ENCODE assay signal across 15 mouse cellular contexts in genomic region chr19:37369921-37370320, GRCm38 (mm10).
"Had no signal": no experiment of that assay in that cellular context is flagged by ENCODE, and none has a peak within 500 bp of the region (broad histone marks: within the 10 kb centered on the region; RNA-seq: fewer than 3 reads in every experiment).

No protein-coding gene starts in this region.

- H3K4me1 ChIP-seq: limb, embryonic 12.5 days; stomach, embryonic 15.5 days had no signal

- H3K27me3 ChIP-seq: limb, embryonic 12.5 days; midbrain, embryonic 13.5 days; neural tube, embryonic 15.5 days; stomach, embryonic 15.5 days had no signal

- DNase-seq: kidney, adult 8-10 months; kidney, postnatal 25 days; layer of hippocampus, postnatal 36 days; liver; lung, adult 2 months; right cerebral cortex, adult 18-20 months; right cerebral cortex, postnatal 25 days had no signal

- H3K36me3 ChIP-seq: limb, embryonic 12.5 days; midbrain, embryonic 13.5 days; neural tube, embryonic 15.5 days; stomach, embryonic 15.5 days had no signal

- H3K4me2 ChIP-seq: limb, embryonic 12.5 days; midbrain, embryonic 13.5 days; neural tube, embryonic 15.5 days; stomach, embryonic 15.5 days had no signal

- H3K27ac ChIP-seq: limb, embryonic 12.5 days; liver, embryonic 14.5 days; midbrain, embryonic 13.5 days; neural tube, embryonic 15.5 days; stomach, embryonic 15.5 days had no signal

- H3K9me3 ChIP-seq: limb, embryonic 12.5 days; midbrain, embryonic 13.5 days; neural tube, embryonic 15.5 days; stomach, embryonic 15.5 days had no signal

- H3K9ac ChIP-seq: limb, embryonic 12.5 days; liver, embryonic 14.5 days; midbrain, embryonic 13.5 days; neural tube, embryonic 15.5 days; stomach, embryonic 15.5 days had no signal

- ATAC-seq: intestine, postnatal 0 days; lung, postnatal 0 days; midbrain, embryonic 13.5 days had no signal

- H3K4me3 ChIP-seq: limb, embryonic 12.5 days; midbrain, embryonic 13.5 days; myocyte; neural tube, embryonic 15.5 days; stomach, embryonic 15.5 days had no signal
